In genomic region chr4:129032133-129032962, GRCm38 (mm10) we compare ENCODE assay signal across 8 mouse cellular contexts. TPM values are rescaled to one million over a fixed set of nuclear protein-coding genes. Genes with fewer than 3 reads are reported as not detected.
A peak's percentile ranks its signal among the peaks of the same experiment; 100 is the strongest.
DNase-seq lines count a peak whose midpoint lies in the region; ATAC-seq lines count a peak whose summit lies in the region.

No protein-coding gene starts in this region.

- no peak for ATAC-seq in kidney, embryonic 14.5 days (ENCODE audit: low FRiP score, low TSS enrichment)
- peak; percentile 38; the same call in 1 of the 2 replicates for ATAC-seq in liver, embryonic 13.5 days (ENCODE audit: low read depth)

- H3K4me1 ChIP-seq in kidney, embryonic 14.5 days (ENCODE audit: control insufficient read depth, insufficient read depth, low read length), result peaks cover 17% of the 10 kb centered on the region
- peaks cover 35% of the 10 kb centered on the region for H3K4me1 ChIP-seq in liver, embryonic 13.5 days (replicated peaks)

- peak overlapping the region; percentile 39; the same call in 1 of the 2 replicates for H3K27ac ChIP-seq in kidney, embryonic 14.5 days (ENCODE audit: low read depth, low read length)
- H3K27ac ChIP-seq in liver, embryonic 13.5 days, result peak overlapping the region; percentile 58

- intact Hi-C loops in left cerebral cortex, postnatal 14 days (cut with DNase I), result no loop called here

- DNase-seq in kidney, postnatal 10 days, result no peak
- DNase-seq in MEL-GATA-1-ER (ENCODE audit: extremely low read depth, low read depth), result peak; percentile 59
- no peak for DNase-seq in liver, embryonic 13.5 days
- DNase-seq in splenic B cell, adult 2 months (ENCODE audit: low read depth, low spot score), result peak; percentile 90
- no peak for DNase-seq in layer of hippocampus, postnatal 25 days (ENCODE audit: extremely low spot score in 1 of 2, low spot score in 1 of 2)
- no peak for DNase-seq in frontal cortex, adult 2 months (ENCODE audit: extremely low spot score in 1 of 2, low spot score in 1 of 2)
- DNase-seq in left cerebral cortex, postnatal 14 days (ENCODE audit: low spot score in 2 of 2), result no peak

- no peak overlapping the region for H3K4me3 ChIP-seq in kidney, embryonic 14.5 days (ENCODE audit: low read length)
- H3K4me3 ChIP-seq in liver, embryonic 13.5 days (replicated peaks), result no peak overlapping the region

- H3K9me3 ChIP-seq in kidney, embryonic 14.5 days (ENCODE audit: control insufficient read depth, low read length), result no peaks in the 10 kb centered on the region
- H3K9me3 ChIP-seq in liver, embryonic 13.5 days (replicated peaks), result no peaks in the 10 kb centered on the region

- no peaks in the 10 kb centered on the region for H3K36me3 ChIP-seq in kidney, embryonic 14.5 days (ENCODE audit: control insufficient read depth, insufficient read depth, low read length)
- no peaks in the 10 kb centered on the region for H3K36me3 ChIP-seq in liver, embryonic 13.5 days
- no peaks in the 10 kb centered on the region for H3K36me3 ChIP-seq in splenic B cell, adult 2 months (ENCODE audit: control insufficient read depth, insufficient read depth, low read length, poor library complexity, severe bottlenecking)

- H3K9ac ChIP-seq in kidney, embryonic 14.5 days (ENCODE audit: low read depth, low read length), result no peak overlapping the region
- H3K9ac ChIP-seq in liver, embryonic 13.5 days, result no peak overlapping the region

- H3K27me3 ChIP-seq in kidney, embryonic 14.5 days (ENCODE audit: control insufficient read depth, insufficient read depth, low read length), result no peaks in the 10 kb centered on the region
- peaks cover 10% of the 10 kb centered on the region; the same call in 1 of the 2 replicates for H3K27me3 ChIP-seq in liver, embryonic 13.5 days
- no peaks in the 10 kb centered on the region for H3K27me3 ChIP-seq in splenic B cell, adult 2 months (ENCODE audit: control insufficient read depth, insufficient read depth, low read length, poor library complexity, severe bottlenecking)

- no peak overlapping the region for H3K4me2 ChIP-seq in kidney, embryonic 14.5 days (replicated peaks; ENCODE audit: low read depth, low read length)
- H3K4me2 ChIP-seq in liver, embryonic 13.5 days, result peak overlapping the region; percentile 8; the same call in 1 of the 2 replicates

- 65% methylated on average over 11 of the region's 11 CpGs for WGBS in kidney, embryonic 14.5 days
- WGBS in liver, embryonic 13.5 days (ENCODE audit: insufficient replicate concordance), result 26% methylated on average over 11 of the region's 11 CpGs

RNA-seq across cellular contexts. Expression of gene Rnf19b, which starts 25.7 kb away (rescaled TPM):
- 6.0 and 7.6 TPM in 2 replicates for polyA plus RNA-seq in kidney, embryonic 14.5 days (2014; fragmentation: Nextera tagmentation; extraction: Ambion mirVana)
- polyA plus RNA-seq in liver, embryonic 13.5 days (2015; fragmentation: Nextera tagmentation; extraction: Ambion mirVana), result 4.8 and 5.9 TPM in 2 replicates
- total RNA-seq in layer of hippocampus, postnatal 25 days (2021), result 10 to 100 TPM; 48.1 to 49.7 TPM
- polyA plus RNA-seq in frontal cortex, adult 2 months (2012; rRNA removed), result 45.4 and 47.8 TPM in 2 replicates
- 10 to 100 TPM; 60.8 to 63.5 TPM for total RNA-seq in left cerebral cortex, postnatal 14 days (2021)

RNA-seq across cellular contexts. Expression of gene Ak2, which starts 40.6 kb away (rescaled TPM):
- 152 and 171 TPM in 2 replicates for polyA plus RNA-seq in kidney, embryonic 14.5 days (2014; fragmentation: Nextera tagmentation; extraction: Ambion mirVana)
- 182 and 189 TPM in 2 replicates for polyA plus RNA-seq in liver, embryonic 13.5 days (2015; fragmentation: Nextera tagmentation; extraction: Ambion mirVana)
- 10 to 100 TPM; 27.7 to 30.9 TPM for total RNA-seq in layer of hippocampus, postnatal 25 days (2021)
- polyA plus RNA-seq in frontal cortex, adult 2 months (2012; rRNA removed), result 41.8 and 42.2 TPM in 2 replicates
- total RNA-seq in left cerebral cortex, postnatal 14 days (2021), result 10 to 100 TPM; 24.3 to 29.6 TPM

Comparison
In these comparisons a context has a peak if more than half of its experiments do, and no peak if none do; other contexts are left out.
1. DNase-seq: peak in MEL-GATA-1-ER (single experiment) and splenic B cell, adult 2 months (single experiment); none in kidney, postnatal 10 days (single experiment), liver, embryonic 13.5 days (single experiment), layer of hippocampus, postnatal 25 days (0 of 2), frontal cortex, adult 2 months (0 of 2) and left cerebral cortex, postnatal 14 days (0 of 2).